Mouse (Mus musculus) forebrain, postnatal 0 days (tissue): ENCODE results near the gene Rsbn1. TPM values are rescaled to one million over a fixed set of nuclear protein-coding genes. Genes with fewer than 3 reads are reported as not detected.

Experiments used
- ATAC-seq: fragments of 200-750 bp; cut with Nextera tagmentation; 2 replicates; pipeline ENCODE4 v1.8.0; 2017; ENCODE audit warnings: mild to moderate bottlenecking, moderate library complexity
- DNase-seq: peaks from one replicate; pipeline ENCODE4 v3.0.0-alpha.2; 2015
- H3K27ac ChIP-seq: fragments of 300-500 bp; sonication (generic); 2 replicates; pipeline ENCODE4 v1.5.1; 2014; ENCODE audit warnings: low read depth, mild to moderate bottlenecking, antibody characterized with exemption, low read length, moderate library complexity, mixed read lengths
- H3K27me3 ChIP-seq: fragments of 300-500 bp; sonication (generic); 2 replicates; pipeline ENCODE4 v1.6.1; 2014; ENCODE audit warnings: mild to moderate bottlenecking, low read length, mixed read lengths; ENCODE audit not compliant: insufficient read depth
- H3K36me3 ChIP-seq: fragments of 300-500 bp; sonication (generic); 2 replicates; pipeline ENCODE4 v1.6.1; 2014; ENCODE audit warnings: mild to moderate bottlenecking, moderate library complexity; ENCODE audit not compliant: insufficient read depth
- H3K4me1 ChIP-seq: fragments of 300-500 bp; sonication (generic); 2 replicates; pipeline ENCODE4 v1.6.1; 2014; ENCODE audit warnings: antibody characterized with exemption; ENCODE audit not compliant: insufficient read depth
- H3K4me2 ChIP-seq: fragments of 300-500 bp; sonication (generic); 2 replicates; pipeline ENCODE4 v1.6.1; 2014; ENCODE audit warnings: low read depth, mild to moderate bottlenecking, moderate library complexity
- H3K4me3 ChIP-seq: fragments of 300-500 bp; sonication (generic); 2 replicates; pipeline ENCODE4 v1.5.1; 2014; ENCODE audit warnings: low read depth, low read length, mixed read lengths
- H3K9ac ChIP-seq: fragments of 300-500 bp; sonication (generic); 2 replicates; pipeline ENCODE4 v1.6.1; 2014; ENCODE audit warnings: mild to moderate bottlenecking
- H3K9me3 ChIP-seq: fragments of 300-500 bp; sonication (generic); 2 replicates; pipeline ENCODE4 v1.6.1; 2016; ENCODE audit warnings: low read length
- CTCF ChIP-seq: sonication (generic); IDR thresholded peaks from 2 replicates; pipeline ENCODE4 v1.5.1; 2016; ENCODE audit warnings: antibody characterized with exemption, control low read depth, low read depth
- WGBS: fragments of 180-500 bp; shearing (Covaris S2); extraction: QIAGEN DNeasy Blood & Tissue Kit; methylation state at CpG from one replicate; pipeline ENCODE4 v1.1.7; 2014; 5-methylcytosine and 5-hydroxymethylcytosine counted together
- polyA plus RNA-seq: library from polyadenylated mRNA; unstranded; fragments of >200 nt; fragmentation: Nextera tagmentation; extraction: Ambion mirVana; gene quantifications from 2 replicates; pipeline ENCODE4 v1.2.1, GENCODE M21; 2015
- total RNA-seq: library from RNA; depleted of rRNA; stranded (reverse); fragments of >200 nt; gene quantifications from 2 replicates; pipeline ENCODE4 v1.2.3, GENCODE M21; 2014

Rsbn1 gene
- total and polyA plus RNA-seq, 2 experiments from 2014 or later = 19.2 to 36.6 TPM

GRCm38 (mm10) chr3:103948666-103949065 is 34.7 kb downstream of the Rsbn1 start:
- Histone ChIP-seq H3K4me3 (no peak overlapping the region), H3K27ac (no peak overlapping the region), H3K9me3 (no peaks in the 10 kb centered on the region), H3K4me1 (0 out of 2 replicates have a peak, but pooled peaks cover 4% of the 10 kb centered on the region), H3K27me3 (no peaks in the 10 kb centered on the region), H3K9ac (no peak overlapping the region), H3K4me2 (no peak overlapping the region), H3K36me3 (no peaks in the 10 kb centered on the region)
- 88% methylated on average over 7 of the region's 7 CpGs for WGBS
- no peak for DNase-seq
- no peak for TF ChIP-seq CTCF
- no peak for ATAC-seq

GRCm38 (mm10) chr3:103960622-103961021 is 46.7 kb downstream of the Rsbn1 start:
- no peak for ATAC-seq
- Histone ChIP-seq H3K4me1 (no peaks in the 10 kb centered on the region), H3K4me3 (no peak overlapping the region), H3K36me3 (peaks cover 12% of the 10 kb centered on the region), H3K27ac (no peak overlapping the region), H3K4me2 (no peak overlapping the region), H3K9me3 (no peaks in the 10 kb centered on the region), H3K9ac (no peak overlapping the region), H3K27me3 (no peaks in the 10 kb centered on the region)
- no peak for TF ChIP-seq CTCF
- DNase-seq = no peak
- WGBS = 91% methylated on average over 3 of the region's 3 CpGs

GRCm38 (mm10) chr3:103967231-103967630 is 53.3 kb downstream of the Rsbn1 start:
- Histone ChIP-seq H3K9me3 (no peaks in the 10 kb centered on the region), H3K27ac (peak overlapping the region; percentile 96), H3K4me1 (peaks cover 8% of the 10 kb centered on the region; the same call in 1 of the 2 replicates), H3K36me3 (peaks cover 10% of the 10 kb centered on the region), H3K4me2 (peak overlapping the region; percentile 80), H3K4me3 (peak overlapping the region; percentile 91), H3K9ac (peak overlapping the region; percentile 91), H3K27me3 (no peaks in the 10 kb centered on the region)
- ATAC-seq = no peak
- DNase-seq = no peak
- TF ChIP-seq CTCF = no peak
- 10% methylated on average over 2 of the region's 2 CpGs for WGBS

- Histone ChIP-seq H3K36me3 (peaks cover 12% of the 10 kb centered on the region; the same call in 1 of the 2 replicates), H3K27ac (peak within 1 kb of the TSS; percentile 96), H3K9me3 (no peaks in the 10 kb centered on the region), H3K4me1 (peaks cover 8% of the 10 kb centered on the region; the same call in 1 of the 2 replicates), H3K4me2 (peak within 1 kb of the TSS; percentile 80), H3K4me3 (peak within 1 kb of the TSS; percentile 91), H3K27me3 (no peaks in the 10 kb centered on the region), H3K9ac (peak within 1 kb of the TSS; percentile 91)
- ATAC-seq (peak; percentile 93), DNase-seq (peak; percentile 90)
- under 1% methylated on average over 70 of the region's 70 CpGs for WGBS
- no peak for TF ChIP-seq CTCF
Observed at GRCm38 (mm10) chr3:103967861-103968691, 54.2 kb downstream of the Rsbn1 start, which contains the start of gene Phtf1. Gene Phtf1 (plus strand): TSS chr3:103968110.

- no peaks in the 10 kb centered on the region for H3K27me3 ChIP-seq
- no peak for TF ChIP-seq CTCF
- peak overlapping the region; percentile 96 for H3K27ac ChIP-seq
- H3K9me3 ChIP-seq = no peaks in the 10 kb centered on the region
- peak overlapping the region; percentile 91 for H3K9ac ChIP-seq
- H3K36me3 ChIP-seq = peaks cover 12% of the 10 kb centered on the region; the same call in 1 of the 2 replicates
- H3K4me3 ChIP-seq = peak overlapping the region; percentile 91
- H3K4me1 ChIP-seq = peaks cover 8% of the 10 kb centered on the region; the same call in 1 of the 2 replicates
- ATAC-seq (peak; percentile 74), DNase-seq (peak; percentile 68)
- WGBS = under 1% methylated on average over 23 of the region's 24 CpGs
- peak overlapping the region; percentile 80 for H3K4me2 ChIP-seq
Observed at GRCm38 (mm10) chr3:103968701-103969100, 54.8 kb downstream of the Rsbn1 start.

- no peaks in the 10 kb centered on the region for H3K9me3 ChIP-seq
- no peak for ATAC-seq
- H3K27me3 ChIP-seq = no peaks in the 10 kb centered on the region
- H3K36me3 ChIP-seq = peaks cover 12% of the 10 kb centered on the region; the same call in 1 of the 2 replicates
- H3K4me3 ChIP-seq = no peak overlapping the region
- no peak overlapping the region for H3K27ac ChIP-seq
- 95% methylated on average over 2 of the region's 2 CpGs for WGBS
- H3K4me2 ChIP-seq = no peak overlapping the region
- DNase-seq = no peak
- H3K4me1 ChIP-seq = peaks cover 8% of the 10 kb centered on the region; the same call in 1 of the 2 replicates
- no peak overlapping the region for H3K9ac ChIP-seq
- TF ChIP-seq CTCF = no peak
Observed at GRCm38 (mm10) chr3:103971157-103971556, 57.2 kb downstream of the Rsbn1 start.

GRCm38 (mm10) chr3:103984556-103984955 is 70.6 kb downstream of the Rsbn1 start:
- TF ChIP-seq CTCF = no peak
- H3K27me3 ChIP-seq = no peaks in the 10 kb centered on the region
- no peak overlapping the region for H3K4me3 ChIP-seq
- no peak overlapping the region for H3K27ac ChIP-seq
- no peak overlapping the region for H3K9ac ChIP-seq
- H3K4me2 ChIP-seq = no peak overlapping the region
- no peaks in the 10 kb centered on the region for H3K9me3 ChIP-seq
- DNase-seq = no peak
- peaks cover 52% of the 10 kb centered on the region for H3K36me3 ChIP-seq
- ATAC-seq = no peak
- WGBS = 62% methylated on average over 4 of the region's 4 CpGs
- H3K4me1 ChIP-seq = no peaks in the 10 kb centered on the region
